8 mouse cellular contexts compared by ENCODE assay signal in genomic region chr2:12418534-12419261, GRCm38 (mm10). TPM values are rescaled to one million over a fixed set of nuclear protein-coding genes. Genes with fewer than 3 reads are reported as not detected.
A peak's percentile ranks its signal among the peaks of the same experiment; 100 is the strongest.
DNase-seq lines count a peak whose midpoint lies in the region; ATAC-seq and TF ChIP-seq lines count a peak whose summit lies in the region.

No protein-coding gene starts in this region.

- no peaks in the 10 kb centered on the region for H3K27me3 ChIP-seq in kidney, embryonic 14.5 days (ENCODE audit: control insufficient read depth, insufficient read depth, low read length)
- H3K27me3 ChIP-seq in ES-Bruce4 (ENCODE audit: control insufficient read depth, insufficient read depth, low read length, poor library complexity, severe bottlenecking), result no peaks in the 10 kb centered on the region
- H3K27me3 ChIP-seq in liver, embryonic 13.5 days, result no peaks in the 10 kb centered on the region
- H3K27me3 ChIP-seq in neural tube, embryonic 14.5 days (ENCODE audit: control insufficient read depth, insufficient read depth, low read length), result no peaks in the 10 kb centered on the region

- H3K36me3 ChIP-seq in kidney, embryonic 14.5 days (ENCODE audit: control insufficient read depth, insufficient read depth, low read length), result no peaks in the 10 kb centered on the region
- no peaks in the 10 kb centered on the region for H3K36me3 ChIP-seq in ES-Bruce4 (ENCODE audit: control insufficient read depth, insufficient read depth, low read length, poor library complexity, severe bottlenecking)
- H3K36me3 ChIP-seq in liver, embryonic 13.5 days, result no peaks in the 10 kb centered on the region
- H3K36me3 ChIP-seq in neural tube, embryonic 14.5 days (ENCODE audit: control insufficient read depth, insufficient read depth, low read length), result no peaks in the 10 kb centered on the region

- peak; percentile 82 for ATAC-seq in kidney, embryonic 14.5 days (ENCODE audit: low FRiP score, low TSS enrichment)
- ATAC-seq in hematopoietic stem cell, adult 5-6 weeks (replicated peaks in 1 of 2; ENCODE audit: insufficient read depth in 1 of 2, low FRiP score in 2 of 2, low TSS enrichment in 1 of 2, low read depth in 1 of 2, poor library complexity in 2 of 2, severe bottlenecking in 2 of 2), result peak; percentile 44 to 57
- peak; percentile 64 for ATAC-seq in liver, embryonic 13.5 days (ENCODE audit: low read depth)
- ATAC-seq in neural tube, embryonic 14.5 days (ENCODE audit: low read depth), result peak; percentile 81

- peak overlapping the region; percentile 53 for H3K4me3 ChIP-seq in kidney, embryonic 14.5 days (ENCODE audit: low read length)
- H3K4me3 ChIP-seq in ES-Bruce4 (ENCODE audit: low read depth, low read length), result peak overlapping the region; percentile 77
- H3K4me3 ChIP-seq in liver, embryonic 13.5 days (replicated peaks), result peak overlapping the region; percentile 93
- peak overlapping the region; percentile 70 for H3K4me3 ChIP-seq in neural tube, embryonic 14.5 days (ENCODE audit: low read depth, low read length)

- TF ChIP-seq CTCF in ES-Bruce4 (IDR thresholded peaks at IDR 0.05; ENCODE audit: low read depth, low read length), result no peak

- DNase-seq in kidney, postnatal 25 days, result no peak
- peak; percentile 20 for DNase-seq in embryo, embryonic 10 days (ENCODE audit: low spot score)
- peak; percentile 34 for DNase-seq in liver, embryonic 13.5 days
- no peak for DNase-seq in ovary, postnatal 10 days (ENCODE audit: low spot score)

- TF ChIP-seq EP300 in ES-Bruce4 (IDR thresholded peaks at IDR 0.05; ENCODE audit: insufficient read depth, low read depth, low read length), result no peak

- WGBS in kidney, embryonic 14.5 days, result under 1% methylated on average over 40 of the region's 40 CpGs
- 0% methylated on average over 40 of the region's 40 CpGs for WGBS in liver, embryonic 13.5 days (ENCODE audit: insufficient replicate concordance)
- under 1% methylated on average over 40 of the region's 40 CpGs for WGBS in neural tube, embryonic 14.5 days

- peak overlapping the region; percentile 68 for H3K9ac ChIP-seq in kidney, embryonic 14.5 days (ENCODE audit: low read depth, low read length)
- peak overlapping the region; percentile 69 for H3K9ac ChIP-seq in ES-Bruce4 (ENCODE audit: low read depth, poor library complexity, severe bottlenecking)
- peak overlapping the region; percentile 93 for H3K9ac ChIP-seq in liver, embryonic 13.5 days
- peak overlapping the region; percentile 74 for H3K9ac ChIP-seq in neural tube, embryonic 14.5 days (replicated peaks; ENCODE audit: low read depth, low read length)

- H3K27ac ChIP-seq in kidney, embryonic 14.5 days (ENCODE audit: low read depth, low read length), result peak overlapping the region; percentile 18; the same call in 1 of the 2 replicates
- no peak overlapping the region for H3K27ac ChIP-seq in ES-Bruce4 (ENCODE audit: insufficient read depth, low read length)
- peak overlapping the region; percentile 73 for H3K27ac ChIP-seq in liver, embryonic 13.5 days
- peak overlapping the region; percentile 23; the same call in 1 of the 2 replicates for H3K27ac ChIP-seq in neural tube, embryonic 14.5 days (ENCODE audit: low read depth, low read length)

- peak overlapping the region; percentile 73 for H3K4me2 ChIP-seq in kidney, embryonic 14.5 days (replicated peaks; ENCODE audit: low read depth, low read length)
- H3K4me2 ChIP-seq in liver, embryonic 13.5 days, result peak overlapping the region; percentile 86
- peak overlapping the region; percentile 71 for H3K4me2 ChIP-seq in neural tube, embryonic 14.5 days (ENCODE audit: low read depth, low read length)

- H3K9me3 ChIP-seq in kidney, embryonic 14.5 days (ENCODE audit: control insufficient read depth, low read length), result no peaks in the 10 kb centered on the region
- H3K9me3 ChIP-seq in ES-Bruce4 (replicated peaks; ENCODE audit: control insufficient read depth, insufficient read depth, low read length, poor library complexity, severe bottlenecking), result no peaks in the 10 kb centered on the region
- H3K9me3 ChIP-seq in liver, embryonic 13.5 days (replicated peaks), result no peaks in the 10 kb centered on the region
- no peaks in the 10 kb centered on the region for H3K9me3 ChIP-seq in neural tube, embryonic 14.5 days (ENCODE audit: control insufficient read depth, low read length)

- no peak for TF ChIP-seq POLR2A in ES-Bruce4 (IDR thresholded peaks at IDR 0.05; ENCODE audit: insufficient read depth, low read length)

- peaks cover 9% of the 10 kb centered on the region; the same call in 1 of the 2 replicates for H3K4me1 ChIP-seq in kidney, embryonic 14.5 days (ENCODE audit: control insufficient read depth, insufficient read depth, low read length)
- H3K4me1 ChIP-seq in ES-Bruce4 (ENCODE audit: control insufficient read depth, insufficient read depth, low read length), result peaks cover 2% of the 10 kb centered on the region
- H3K4me1 ChIP-seq in liver, embryonic 13.5 days (replicated peaks), result peaks cover 37% of the 10 kb centered on the region
- peaks cover 6% of the 10 kb centered on the region; the same call in 1 of the 2 replicates for H3K4me1 ChIP-seq in neural tube, embryonic 14.5 days (ENCODE audit: control insufficient read depth, insufficient read depth, low read length)

RNA-seq across cellular contexts. Expression of gene Mindy3, which starts 0.6 kb away (rescaled TPM):
- 34.0 and 41.9 TPM in 2 replicates for polyA plus RNA-seq in kidney, embryonic 14.5 days (2014; fragmentation: Nextera tagmentation; extraction: Ambion mirVana)
- polyA plus RNA-seq in ES-Bruce4 (2011; ENCODE audit: insufficient read depth, insufficient read length, low read depth, missing spikeins), result 52.2 and 52.4 TPM in 2 replicates
- 18.4 and 22.8 TPM in 2 replicates for total RNA-seq in hematopoietic stem cell, adult 5-6 weeks (2017)
- 21.7 and 25.2 TPM in 2 replicates for polyA plus RNA-seq in liver, embryonic 13.5 days (2015; fragmentation: Nextera tagmentation; extraction: Ambion mirVana)
- polyA plus RNA-seq in neural tube, embryonic 14.5 days (2014; fragmentation: Nextera tagmentation; extraction: Ambion mirVana), result 62.3 and 65.6 TPM in 2 replicates

Comparison
In these comparisons a context has a peak if more than half of its experiments do, and no peak if none do; other contexts are left out.
1. DNase-seq: peak in embryo, embryonic 10 days (single experiment) and liver, embryonic 13.5 days (single experiment); none in kidney, postnatal 25 days (0 of 2) and ovary, postnatal 10 days (single experiment).
2. Peak in every context shown above with its lines, with median percentiles within 50 percentile points of each other: ATAC-seq, H3K4me2 ChIP-seq, H3K4me3 ChIP-seq and H3K9ac ChIP-seq.